Mouse (Mus musculus) left cerebral cortex, postnatal 36 days (tissue): Measurements from ENCODE around the gene Cfap65. TPM values are rescaled to one million over a fixed set of nuclear protein-coding genes. Genes with fewer than 3 reads are reported as not detected.

Experiments used
- DNase-seq, 2 experiments: peaks; one replicate each; pipeline ENCODE4 v3.0.0; 2021 to 2022; ENCODE audit warnings: low spot score in 2 of 2, mixed read lengths in 1 of 2
- intact Hi-C: fragments of 180-260 bp; cut with DNase I; formaldehyde crosslinking; loops from one replicate; pipeline ENCODE4 v1.15.1; 2025
- microRNA-seq: library from miRNA; unstranded; fragments of <30 nt; microRNA quantifications from one replicate; pipeline ENCODE4 v1.2.0, GENCODE M21; 2022
- total RNA-seq, 2 experiments: library from RNA; stranded (reverse); gene quantifications; 2 replicates each; pipeline ENCODE4 v1.2.3; 2021

Gene Cfap65
- total RNA-seq, 2 experiments from 2014 or later, result 1.7 to 2.6 TPM

DNA sequence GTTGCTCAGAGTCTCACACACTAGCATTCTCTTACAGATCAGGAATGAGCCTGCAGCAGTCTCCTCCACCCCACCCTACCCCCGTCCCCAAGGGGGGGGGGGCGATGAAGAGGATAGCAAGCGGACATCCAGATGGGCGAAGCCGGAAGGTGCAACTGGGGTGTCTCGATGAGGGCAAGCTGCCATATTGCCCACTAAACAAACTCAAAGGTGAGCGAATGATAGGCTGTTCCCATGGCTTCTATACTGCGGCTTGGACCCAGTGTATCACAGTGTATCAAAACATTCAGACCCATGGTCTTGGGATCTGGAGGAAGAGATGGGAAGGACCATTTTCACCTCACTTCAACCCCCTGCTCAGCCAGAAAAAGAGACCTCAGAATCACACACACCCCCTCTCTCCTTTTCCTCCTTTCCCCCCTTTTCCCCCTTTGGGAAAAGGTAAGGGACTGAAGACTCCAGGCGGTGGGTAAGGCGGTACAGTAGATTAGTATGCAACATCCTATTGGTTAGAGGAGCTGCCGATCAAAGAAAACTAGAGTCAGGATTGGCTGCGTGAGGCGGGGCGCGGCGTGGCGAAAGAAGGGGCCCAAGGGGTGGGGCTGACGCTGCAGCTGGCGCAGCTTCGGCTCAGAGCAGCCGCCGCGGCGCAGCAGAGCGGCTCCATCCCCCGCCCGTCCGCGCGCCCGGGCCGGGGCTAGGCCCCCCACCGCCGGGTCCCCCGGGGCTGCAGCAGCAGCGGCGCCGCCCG lies 80.9 kb downstream of the Cfap65 start, which contains the start of gene Cdk5r2:
Gene Cdk5r2, plus strand, starts transcription at position 629 of the 751 bp plus-strand sequence.
- peak; percentile 92 for DNase-seq
- intact Hi-C loops, result no loop called here

Small RNA genes lying within 50 kb of the gene (microRNA-seq; reads per million reads assigned to microRNA genes)
- 157 reads per million, percentile 61 among the genes with 10 or more reads in this experiment for gene Mir375

Other genes starting within 250 kb of the Cfap65 start
- gene Cyp27a1, start 222.0 kb downstream of the Cfap65 start, total RNA-seq, result 1 to 10 TPM; 2.3 to 3.3 TPM
- gene Prkag3, start 186.4 kb downstream of the Cfap65 start, total RNA-seq, result under 1 TPM in 1 of 2 experiments, not detected in 1; 0.14 TPM
- gene Wnt6, start 163.7 kb downstream of the Cfap65 start, total RNA-seq, result 1 to 10 TPM; 1.4 to 4.0 TPM
- 10 to 100 TPM in 1 of 2 experiments, 1 to 10 TPM in 1; 8.5 to 12.7 TPM for gene Wnt10a, start 144.1 kb downstream of the Cfap65 start, total RNA-seq
- 100 to 1,000 TPM; 384 to 481 TPM for gene Cdk5r2, start 80.7 kb downstream of the Cfap65 start, total RNA-seq
- gene Fev, start 50.2 kb downstream of the Cfap65 start, total RNA-seq, result not detected
- 1 to 10 TPM in 1 of 2 experiments, not detected in 1; 1.2 TPM for gene Cryba2, start 42.5 kb downstream of the Cfap65 start, total RNA-seq
- gene Ihh, start 16.1 kb upstream of the Cfap65 start, total RNA-seq, result under 1 TPM; 0.37 to 0.48 TPM
- gene Nhej1, start 189.6 kb upstream of the Cfap65 start, total RNA-seq, result 1 to 10 TPM; 1.7 to 3.4 TPM
- gene Slc23a3, start 198.3 kb upstream of the Cfap65 start, total RNA-seq, result under 1 TPM; 0.84 to 0.88 TPM
- gene Cnppd1, start 207.1 kb upstream of the Cfap65 start, total RNA-seq, result 10 to 100 TPM; 28.8 to 32.6 TPM
- gene Retreg2, start 207.2 kb upstream of the Cfap65 start, total RNA-seq, result 100 to 1,000 TPM; 184 to 202 TPM
- gene Zfand2b, start 233.0 kb upstream of the Cfap65 start, total RNA-seq, result 10 to 100 TPM; 25.9 to 30.1 TPM
- 10 to 100 TPM; 22.8 to 24.7 TPM for gene Abcb6, start 244.8 kb upstream of the Cfap65 start, total RNA-seq